Mouse (Mus musculus): Measurements from ENCODE around the gene Gm28042. TPM values are rescaled to one million over a fixed set of nuclear protein-coding genes. Genes with fewer than 3 reads are reported as not detected.

Gene Gm28042
- total RNA-seq, 1 experiment, result 2.9 TPM

DNA sequence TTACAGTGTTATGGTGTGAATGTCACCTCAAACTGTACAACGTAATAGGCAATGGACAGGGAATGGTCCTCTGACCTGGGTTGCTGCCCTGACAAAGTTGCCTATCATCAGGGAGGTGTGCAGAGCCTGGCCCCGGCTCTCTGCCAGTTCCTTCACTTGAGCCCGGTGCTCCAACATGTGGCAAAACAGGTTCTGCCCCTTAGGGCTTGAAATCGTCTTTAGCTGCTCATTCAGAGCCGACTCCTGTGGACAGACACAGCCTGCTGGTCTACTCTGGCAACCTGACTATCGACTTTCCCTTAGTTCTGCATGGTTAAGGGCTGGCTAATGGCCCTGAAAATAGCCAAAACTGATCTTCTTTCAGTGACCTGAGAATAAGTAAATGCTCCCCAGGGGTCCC lies 32.9 kb downstream of the Gm28042 start:
- Histone ChIP-seq H3K4me3 (ENCODE audit: insufficient read depth in 1 of 2, low read depth in 1 of 2, low read length in 2 of 2, poor library complexity in 1 of 2, severe bottlenecking in 1 of 2) (no peak overlapping the region), H3K27ac (ENCODE audit: insufficient read depth, low read depth, low read length, poor library complexity, severe bottlenecking) (no peak overlapping the region), H3K9me3 (ENCODE audit: control insufficient read depth, insufficient read depth, low read depth, low read length) (no peaks in the 10 kb centered on the region), H3K9ac (ENCODE audit: insufficient read depth, low read depth, low read length, poor library complexity, severe bottlenecking) (no peak overlapping the region), H3K36me3 (ENCODE audit: control insufficient read depth, insufficient read depth, low read length, poor library complexity, severe bottlenecking) (no peaks in the 10 kb centered on the region), H3K4me1 (ENCODE audit: control insufficient read depth in 2 of 2, insufficient read depth in 2 of 2, low read length in 2 of 2, poor library complexity in 1 of 2) (peaks cover 0 to 5% of the 10 kb centered on the region in 2 experiments; a peak in 1 of 4 replicates)
- in situ Hi-C loops (cut with MboI; ENCODE audit: low sequenced_read_pairs in 2 of 2, unreplicated experiment in 2 of 2), result no loop called here
- no peak for DNase-seq (ENCODE audit: low read depth, low spot score)
- no peak for TF ChIP-seq ZC3H11A (IDR thresholded peaks at IDR 0.05; ENCODE audit: borderline replicate concordance, low read depth, low read length)
- no peak for TF ChIP-seq CHD2 (IDR thresholded peaks at IDR 0.05; ENCODE audit: low read depth, low read length)
- no peak for TF ChIP-seq HCFC1 (IDR thresholded peaks at IDR 0.05; ENCODE audit: borderline replicate concordance, insufficient read depth, low read length)
- TF ChIP-seq MAFK (IDR thresholded peaks at IDR 0.05; ENCODE audit: insufficient read depth, low read depth, low read length), result no peak
- TF ChIP-seq ZNF384 (IDR thresholded peaks at IDR 0.05; ENCODE audit: low read depth, low read length), result no peak

DNA sequence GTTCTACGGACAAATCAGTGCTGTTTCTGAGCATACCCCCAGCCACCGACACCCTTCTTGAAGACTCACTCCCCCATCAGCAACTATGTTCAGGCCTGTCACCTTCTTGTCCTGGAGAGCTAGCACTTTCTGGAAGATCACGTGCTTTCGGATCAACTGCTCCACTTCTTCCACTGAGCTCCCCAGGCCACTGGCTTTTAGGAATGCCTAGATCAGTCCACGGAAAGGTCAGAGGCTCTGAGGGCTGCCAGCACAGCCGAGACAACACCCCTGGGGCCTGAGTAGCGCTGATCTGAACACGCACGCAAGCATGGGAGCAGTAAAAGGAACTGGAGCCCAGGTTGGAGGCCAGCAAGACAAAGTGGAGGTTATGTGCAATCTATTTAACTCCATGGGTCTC lies 33.4 kb downstream of the Gm28042 start:
- in situ Hi-C loops (cut with MboI; ENCODE audit: low sequenced_read_pairs in 2 of 2, unreplicated experiment in 2 of 2), result no loop called here
- Histone ChIP-seq H3K4me3 (ENCODE audit: insufficient read depth in 1 of 2, low read depth in 1 of 2, low read length in 2 of 2, poor library complexity in 1 of 2, severe bottlenecking in 1 of 2) (no peak overlapping the region), H3K9ac (ENCODE audit: insufficient read depth, low read depth, low read length, poor library complexity, severe bottlenecking) (no peak overlapping the region), H3K36me3 (ENCODE audit: control insufficient read depth, insufficient read depth, low read length, poor library complexity, severe bottlenecking) (no peaks in the 10 kb centered on the region), H3K27ac (ENCODE audit: insufficient read depth, low read depth, low read length, poor library complexity, severe bottlenecking) (no peak overlapping the region), H3K4me1 (ENCODE audit: control insufficient read depth in 2 of 2, insufficient read depth in 2 of 2, low read length in 2 of 2, poor library complexity in 1 of 2) (peaks cover 0 to 5% of the 10 kb centered on the region in 2 experiments; a peak in 1 of 4 replicates), H3K9me3 (ENCODE audit: control insufficient read depth, insufficient read depth, low read depth, low read length) (no peaks in the 10 kb centered on the region)
- TF ChIP-seq HCFC1 (IDR thresholded peaks at IDR 0.05; ENCODE audit: borderline replicate concordance, insufficient read depth, low read length) (no peak), ZNF384 (IDR thresholded peaks at IDR 0.05; ENCODE audit: low read depth, low read length) (no peak), MAFK (IDR thresholded peaks at IDR 0.05; ENCODE audit: insufficient read depth, low read depth, low read length) (no peak), ZC3H11A (IDR thresholded peaks at IDR 0.05; ENCODE audit: borderline replicate concordance, low read depth, low read length) (no peak), CHD2 (IDR thresholded peaks at IDR 0.05; ENCODE audit: low read depth, low read length) (no peak)
- no peak for DNase-seq (ENCODE audit: low read depth, low spot score)

DNA sequence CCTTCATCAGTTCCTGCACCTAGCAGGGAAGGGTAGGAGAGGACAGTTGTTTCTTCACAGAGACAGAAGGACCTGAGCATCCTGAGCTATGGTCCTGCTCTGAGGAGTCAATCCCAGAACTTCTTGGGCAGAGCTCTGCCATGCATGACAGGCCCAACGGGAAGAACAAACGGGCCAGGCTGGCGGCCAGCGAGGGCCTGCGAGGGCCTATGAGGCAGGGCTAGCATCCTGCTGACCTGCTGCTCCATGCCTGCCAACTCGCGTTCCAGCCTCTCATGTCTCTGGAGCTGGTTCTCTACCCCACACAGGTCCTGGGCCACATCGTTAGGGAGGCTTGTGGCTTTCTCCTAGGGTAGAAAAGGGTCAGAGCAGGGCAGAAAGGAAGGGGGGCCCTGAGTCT lies 35.0 kb downstream of the Gm28042 start:
- no peak for DNase-seq (ENCODE audit: low read depth, low spot score)
- in situ Hi-C loops (cut with MboI; ENCODE audit: low sequenced_read_pairs in 2 of 2, unreplicated experiment in 2 of 2), result no loop called here
- no peak for TF ChIP-seq HCFC1 (IDR thresholded peaks at IDR 0.05; ENCODE audit: borderline replicate concordance, insufficient read depth, low read length)
- TF ChIP-seq CHD2 (IDR thresholded peaks at IDR 0.05; ENCODE audit: low read depth, low read length), result no peak
- TF ChIP-seq ZC3H11A (IDR thresholded peaks at IDR 0.05; ENCODE audit: borderline replicate concordance, low read depth, low read length), result no peak
- TF ChIP-seq MAFK (IDR thresholded peaks at IDR 0.05; ENCODE audit: insufficient read depth, low read depth, low read length), result no peak
- no peak for TF ChIP-seq ZNF384 (IDR thresholded peaks at IDR 0.05; ENCODE audit: low read depth, low read length)
- no peaks in the 10 kb centered on the region for H3K36me3 ChIP-seq (ENCODE audit: control insufficient read depth, insufficient read depth, low read length, poor library complexity, severe bottlenecking)
- H3K4me1 ChIP-seq (ENCODE audit: control insufficient read depth in 2 of 2, insufficient read depth in 2 of 2, low read length in 2 of 2, poor library complexity in 1 of 2), result peaks cover 0 to 5% of the 10 kb centered on the region in 2 experiments; a peak in 1 of 4 replicates
- H3K9ac ChIP-seq (ENCODE audit: insufficient read depth, low read depth, low read length, poor library complexity, severe bottlenecking), result no peak overlapping the region
- H3K27ac ChIP-seq (ENCODE audit: insufficient read depth, low read depth, low read length, poor library complexity, severe bottlenecking), result no peak overlapping the region
- no peaks in the 10 kb centered on the region for H3K9me3 ChIP-seq (ENCODE audit: control insufficient read depth, insufficient read depth, low read depth, low read length)
- no peak overlapping the region for H3K4me3 ChIP-seq (ENCODE audit: insufficient read depth in 1 of 2, low read depth in 1 of 2, low read length in 2 of 2, poor library complexity in 1 of 2, severe bottlenecking in 1 of 2)

DNA sequence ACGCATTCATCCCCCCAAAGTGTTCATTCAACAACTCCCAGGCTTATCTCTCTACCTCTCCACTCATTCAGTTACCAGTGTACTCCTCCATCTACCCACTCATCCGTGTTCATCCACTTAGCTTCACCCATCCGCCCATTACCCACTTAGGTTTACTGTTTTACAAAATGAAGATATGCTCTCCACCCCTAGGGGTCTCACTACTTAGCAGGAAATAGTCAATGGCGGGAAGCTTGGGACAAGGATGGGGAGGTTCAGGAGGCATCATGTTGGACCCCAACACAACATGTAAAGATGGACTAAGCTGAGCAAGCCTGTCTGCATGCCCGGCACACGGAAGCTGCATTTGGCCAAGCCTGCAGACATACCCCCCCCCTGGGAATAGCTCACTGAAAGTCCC lies 37.3 kb downstream of the Gm28042 start:
- no peak overlapping the region; a peak in 1 of 4 replicates for H3K4me3 ChIP-seq (ENCODE audit: insufficient read depth in 1 of 2, low read depth in 1 of 2, low read length in 2 of 2, poor library complexity in 1 of 2, severe bottlenecking in 1 of 2)
- no peak overlapping the region for H3K27ac ChIP-seq (ENCODE audit: insufficient read depth, low read depth, low read length, poor library complexity, severe bottlenecking)
- H3K4me1 ChIP-seq (ENCODE audit: control insufficient read depth in 2 of 2, insufficient read depth in 2 of 2, low read length in 2 of 2, poor library complexity in 1 of 2), result peaks cover 0 to 5% of the 10 kb centered on the region in 2 experiments; a peak in 1 of 4 replicates
- H3K9ac ChIP-seq (ENCODE audit: insufficient read depth, low read depth, low read length, poor library complexity, severe bottlenecking), result no peak overlapping the region
- H3K36me3 ChIP-seq (ENCODE audit: control insufficient read depth, insufficient read depth, low read length, poor library complexity, severe bottlenecking), result no peaks in the 10 kb centered on the region
- TF ChIP-seq MAFK (IDR thresholded peaks at IDR 0.05; ENCODE audit: insufficient read depth, low read depth, low read length) (no peak), HCFC1 (IDR thresholded peaks at IDR 0.05; ENCODE audit: borderline replicate concordance, insufficient read depth, low read length) (no peak), ZNF384 (IDR thresholded peaks at IDR 0.05; ENCODE audit: low read depth, low read length) (no peak), CHD2 (IDR thresholded peaks at IDR 0.05; ENCODE audit: low read depth, low read length) (no peak), ZC3H11A (IDR thresholded peaks at IDR 0.05; ENCODE audit: borderline replicate concordance, low read depth, low read length) (no peak)
- in situ Hi-C loops (cut with MboI; ENCODE audit: low sequenced_read_pairs in 2 of 2, unreplicated experiment in 2 of 2), result no loop called here
- H3K9me3 ChIP-seq (ENCODE audit: control insufficient read depth, insufficient read depth, low read depth, low read length), result no peaks in the 10 kb centered on the region
- DNase-seq (ENCODE audit: low read depth, low spot score), result no peak

DNA sequence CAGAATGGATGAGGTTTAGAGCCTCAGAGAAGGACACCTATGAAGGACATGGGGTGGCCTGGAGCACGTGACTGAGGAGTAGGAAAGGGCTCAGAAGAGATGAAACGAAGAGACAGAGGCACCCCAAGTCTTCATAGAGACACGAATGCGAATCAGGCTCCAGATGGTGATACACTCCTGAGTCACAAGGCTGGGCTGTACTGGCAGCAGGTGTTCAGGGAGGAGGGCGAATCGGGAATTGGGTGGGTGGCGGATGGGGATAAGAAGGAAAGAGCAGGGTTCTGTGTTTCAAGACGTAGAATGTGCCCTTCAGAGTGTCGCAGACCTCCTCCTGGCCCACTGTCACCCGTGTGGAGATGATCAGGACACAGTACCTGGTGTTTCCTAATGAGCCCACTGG lies 38.0 kb downstream of the Gm28042 start:
- Histone ChIP-seq H3K4me1 (ENCODE audit: control insufficient read depth in 2 of 2, insufficient read depth in 2 of 2, low read length in 2 of 2, poor library complexity in 1 of 2) (peaks cover 0 to 5% of the 10 kb centered on the region in 2 experiments; a peak in 1 of 4 replicates), H3K9ac (ENCODE audit: insufficient read depth, low read depth, low read length, poor library complexity, severe bottlenecking) (no peak overlapping the region), H3K9me3 (ENCODE audit: control insufficient read depth, insufficient read depth, low read depth, low read length) (no peaks in the 10 kb centered on the region), H3K4me3 (ENCODE audit: insufficient read depth in 1 of 2, low read depth in 1 of 2, low read length in 2 of 2, poor library complexity in 1 of 2, severe bottlenecking in 1 of 2) (no peak overlapping the region), H3K27ac (ENCODE audit: insufficient read depth, low read depth, low read length, poor library complexity, severe bottlenecking) (no peak overlapping the region), H3K36me3 (ENCODE audit: control insufficient read depth, insufficient read depth, low read length, poor library complexity, severe bottlenecking) (no peaks in the 10 kb centered on the region)
- no peak for DNase-seq (ENCODE audit: low read depth, low spot score)
- no peak for TF ChIP-seq MAFK (IDR thresholded peaks at IDR 0.05; ENCODE audit: insufficient read depth, low read depth, low read length)
- no peak for TF ChIP-seq ZNF384 (IDR thresholded peaks at IDR 0.05; ENCODE audit: low read depth, low read length)
- no peak for TF ChIP-seq HCFC1 (IDR thresholded peaks at IDR 0.05; ENCODE audit: borderline replicate concordance, insufficient read depth, low read length)
- TF ChIP-seq ZC3H11A (IDR thresholded peaks at IDR 0.05; ENCODE audit: borderline replicate concordance, low read depth, low read length), result no peak
- no peak for TF ChIP-seq CHD2 (IDR thresholded peaks at IDR 0.05; ENCODE audit: low read depth, low read length)
- in situ Hi-C loops (cut with MboI; ENCODE audit: low sequenced_read_pairs in 2 of 2, unreplicated experiment in 2 of 2), result no loop called here

All from ES-E14 (cell line).